Mouse (Mus musculus): Measurements from ENCODE around the gene B3glct.

B3glct gene

DNA sequence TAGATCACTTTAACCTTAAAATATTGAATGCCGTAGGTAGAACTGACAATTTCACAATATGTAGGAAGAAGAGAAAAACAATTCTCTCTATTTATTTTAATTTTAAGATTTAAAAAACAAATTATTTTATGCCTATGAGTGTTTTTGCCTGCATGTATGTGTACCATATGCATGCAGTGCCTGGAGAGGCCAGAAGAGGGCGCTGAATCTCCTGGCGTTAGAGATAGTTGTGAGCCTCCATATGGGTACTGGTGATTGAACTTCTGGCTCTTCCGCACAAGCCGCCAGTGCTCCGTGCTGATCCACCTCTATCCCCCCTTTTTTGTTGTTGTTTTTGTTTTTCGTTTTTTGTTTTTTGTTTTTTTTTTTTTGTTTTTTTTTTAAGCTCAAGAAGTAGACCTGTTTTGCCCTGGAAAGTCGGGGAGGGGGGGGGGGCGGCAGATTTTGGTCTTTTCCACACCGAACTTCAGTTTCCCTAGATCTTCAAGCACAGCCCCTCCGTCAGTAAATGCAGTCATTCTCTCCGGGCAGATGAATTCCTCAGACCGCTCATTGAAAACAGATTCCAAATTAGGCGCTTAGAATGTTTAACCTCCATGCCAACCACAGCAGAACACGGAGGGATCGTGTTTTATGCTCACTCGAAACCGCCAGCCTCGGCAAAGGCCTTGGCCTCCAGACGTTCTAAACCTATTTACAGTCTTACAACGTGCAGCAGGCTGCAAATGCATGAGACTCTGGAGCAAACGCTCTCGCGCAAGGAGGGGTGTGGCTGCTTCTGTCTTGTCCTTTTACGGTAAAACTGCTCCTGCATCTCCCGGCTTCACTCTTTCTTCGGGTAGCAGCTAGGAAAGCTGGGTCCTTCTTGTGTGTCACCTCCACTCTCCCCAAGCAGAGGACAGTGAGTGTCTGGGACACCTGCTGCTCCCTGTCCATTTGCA, 70.9 kb downstream of the B3glct start:
- DNase-seq (ENCODE audit: low spot score) = no peak

DNA sequence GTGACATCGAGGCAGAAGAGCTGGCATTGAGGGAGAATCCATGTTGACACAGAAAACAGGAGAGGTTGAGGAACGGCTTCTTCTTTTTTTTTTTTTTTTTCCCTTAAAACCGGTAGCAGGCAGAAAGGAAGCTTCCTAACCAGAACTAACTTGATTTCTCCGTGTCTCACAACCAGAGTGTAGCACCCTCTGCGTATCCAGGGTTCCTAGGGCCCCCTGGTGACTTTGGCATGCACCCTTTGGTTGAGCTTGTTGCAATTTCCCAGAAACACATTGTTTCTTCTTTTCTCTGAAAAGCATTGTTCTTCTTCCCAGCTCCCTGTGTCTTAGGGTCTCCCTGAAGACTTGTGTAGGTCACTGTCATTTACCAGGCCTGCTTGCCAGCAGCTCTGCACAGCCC, 73.8 kb downstream of the B3glct start:
- DNase-seq (ENCODE audit: low spot score) = no peak

DNA sequence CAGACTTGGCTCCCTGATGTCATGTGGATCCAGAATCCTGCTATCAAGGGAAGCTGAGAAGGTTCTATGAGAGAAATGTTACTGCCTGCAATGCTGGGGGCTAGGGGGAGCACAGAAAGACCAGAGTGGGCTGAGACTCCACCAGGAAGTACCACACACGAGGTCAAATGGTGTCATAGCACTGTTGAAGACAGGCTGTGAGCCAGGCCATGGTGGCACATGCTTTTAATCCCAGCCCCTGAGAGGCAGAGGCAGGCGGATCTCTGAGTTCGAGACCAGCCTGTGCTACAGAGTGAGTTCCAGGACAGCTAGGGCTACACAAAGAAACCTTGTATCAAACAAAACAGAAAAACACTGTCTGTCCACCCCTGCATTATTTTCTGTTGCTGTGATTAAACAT, 75.0 kb downstream of the B3glct start:
- DNase-seq (ENCODE audit: low spot score) = no peak

DNA sequence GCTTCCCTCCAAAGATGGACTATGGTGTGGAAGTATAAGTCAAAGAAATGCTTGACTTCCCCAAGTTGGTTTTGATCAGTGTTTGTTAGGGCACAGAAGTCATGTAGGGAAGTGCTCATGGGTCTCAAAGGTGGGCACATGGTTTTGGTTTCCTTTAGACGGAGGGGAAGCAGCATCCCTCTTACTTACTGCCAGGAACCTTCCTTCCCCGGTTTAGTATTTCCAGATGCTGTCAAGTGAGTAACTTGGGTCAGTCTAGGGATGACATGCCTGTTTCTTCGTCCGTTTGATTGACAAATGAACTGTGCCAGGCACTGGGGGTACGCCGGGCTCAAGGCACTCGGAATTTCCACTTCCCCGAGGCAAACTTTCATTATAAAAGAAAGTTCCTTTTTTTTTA, 89.1 kb downstream of the B3glct start:
- no peak for DNase-seq (ENCODE audit: low spot score)

DNA sequence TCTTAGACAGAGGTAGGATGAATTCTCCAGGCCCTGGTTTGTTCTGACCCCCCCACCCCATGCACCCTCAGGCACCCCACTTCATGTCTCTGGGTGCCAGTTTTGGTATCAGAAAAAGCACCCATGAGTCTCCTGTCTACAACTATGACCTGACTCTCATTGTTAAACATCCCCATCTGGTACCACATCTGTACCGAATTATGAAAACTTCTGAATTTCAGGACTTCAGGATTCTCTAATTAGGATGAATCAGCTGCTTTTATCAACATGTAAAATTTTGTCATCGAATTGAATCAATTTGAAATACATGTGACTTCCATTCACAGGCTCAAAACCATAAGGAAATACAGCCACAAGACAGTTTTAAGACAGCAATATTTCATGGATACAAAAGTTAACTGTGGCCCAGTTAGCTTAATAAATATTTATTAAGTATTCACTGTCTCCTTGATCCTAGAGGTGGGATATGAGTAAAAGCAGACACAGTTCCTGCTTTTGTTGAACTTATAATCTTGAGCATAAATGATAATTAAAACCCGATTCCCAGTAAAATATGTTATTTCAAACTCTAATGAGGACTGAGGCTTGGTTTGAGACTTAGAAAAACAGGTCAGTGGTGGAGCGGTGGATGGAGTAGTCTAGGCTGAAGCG, 89.7 kb downstream of the B3glct start:
- DNase-seq (ENCODE audit: low spot score) = no peak

DNA sequence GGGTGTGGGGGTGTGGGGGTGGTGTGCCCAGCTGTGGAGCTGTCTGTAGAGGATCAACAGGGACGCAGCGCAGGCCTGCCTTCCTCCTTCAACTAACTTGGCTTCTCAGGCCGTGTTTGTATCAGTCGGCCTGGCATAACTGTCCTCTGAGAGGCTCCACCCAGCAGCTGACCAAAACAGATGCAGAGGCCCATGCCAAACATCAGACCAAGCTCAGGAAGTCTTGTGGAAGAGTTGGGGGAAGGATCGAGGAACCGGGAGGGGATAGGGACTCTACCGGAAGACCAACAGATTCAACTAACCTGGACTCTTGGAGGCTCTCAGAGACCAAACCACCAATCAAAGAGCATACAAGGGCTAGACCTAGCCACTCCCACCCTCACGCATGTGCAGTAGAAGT, 91.6 kb downstream of the B3glct start:
- no peak for DNase-seq (ENCODE audit: low spot score)

DNA sequence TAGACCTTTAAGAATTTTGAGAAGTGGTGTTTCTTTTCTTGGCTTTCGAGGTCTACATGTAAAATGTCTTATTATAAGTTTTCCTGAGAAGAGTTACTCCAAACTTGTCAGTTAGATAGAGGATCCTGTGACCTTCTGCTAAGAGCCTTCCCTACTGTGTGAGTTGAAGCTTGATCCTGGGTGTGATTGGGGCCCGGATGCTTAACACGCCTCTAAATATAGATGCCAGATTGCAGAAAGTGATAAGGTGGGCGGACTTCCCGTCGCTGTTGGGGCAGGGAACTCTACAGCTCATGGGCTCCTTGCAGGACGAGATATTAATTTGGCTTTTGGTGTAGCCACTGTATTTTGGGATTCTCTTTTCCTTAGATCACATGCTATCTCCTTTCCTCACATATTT, 98.0 kb downstream of the B3glct start:
- DNase-seq (ENCODE audit: low spot score) = no peak

DNA sequence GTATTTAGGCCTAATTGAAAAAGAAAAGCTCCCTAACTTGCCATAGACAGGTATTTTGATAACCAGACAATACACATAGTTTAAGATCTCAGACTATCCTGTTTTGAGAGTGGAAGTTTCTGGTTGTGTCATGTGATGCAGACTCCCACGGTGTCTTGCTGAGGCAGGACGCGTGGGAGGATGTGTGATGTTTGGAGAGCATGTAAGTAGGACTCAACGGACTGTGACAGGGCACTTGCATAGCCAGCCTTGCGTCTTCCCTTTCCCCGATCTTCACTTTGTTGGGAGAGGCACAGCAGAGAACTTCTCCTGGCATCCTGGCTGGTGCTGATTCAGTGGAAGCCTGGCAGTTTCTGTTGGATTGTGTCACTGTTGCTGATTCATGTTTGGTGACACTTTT, 101.7 kb downstream of the B3glct start:
- DNase-seq (ENCODE audit: low spot score) = no peak

DNA sequence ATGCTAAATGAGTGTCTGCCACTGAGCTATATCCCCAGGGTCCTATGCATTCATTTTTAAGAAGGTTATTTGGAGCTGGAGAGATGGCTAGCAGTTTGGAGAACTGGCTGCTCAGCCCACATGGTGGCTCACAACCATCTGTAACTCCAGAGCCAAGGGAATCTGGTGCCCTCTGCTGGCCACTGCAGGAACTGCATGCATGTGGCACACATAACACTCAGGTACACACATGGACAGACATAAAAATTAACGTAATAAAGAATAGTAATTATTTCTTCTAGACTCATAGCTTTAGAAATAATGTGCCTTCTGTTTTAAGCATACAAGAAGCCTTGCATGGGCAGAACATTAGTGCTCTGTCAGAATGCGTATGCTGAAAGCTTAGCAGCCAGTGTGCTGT, 102.4 kb downstream of the B3glct start:
- no peak for DNase-seq (ENCODE audit: low spot score)

DNA sequence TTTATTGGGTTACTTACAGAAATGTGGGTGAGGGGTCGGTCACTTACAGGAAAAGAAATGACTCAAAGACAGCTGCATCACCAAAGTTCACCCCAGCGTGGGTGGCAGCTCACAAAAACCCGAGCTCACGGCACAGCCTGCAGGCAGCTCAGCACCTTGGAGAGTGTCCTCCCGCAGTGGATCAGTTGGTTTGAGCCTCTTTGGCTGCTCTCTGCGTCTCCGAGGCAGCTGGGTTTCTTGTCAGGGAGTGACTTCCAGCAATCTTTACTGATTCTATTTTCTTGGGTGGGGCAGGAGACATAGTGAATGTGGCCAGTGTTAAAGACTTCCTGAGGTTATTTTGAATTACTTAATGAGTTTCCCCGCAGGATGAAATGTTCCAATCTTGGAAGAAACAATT, 112.1 kb downstream of the B3glct start:
- no peak for DNase-seq (ENCODE audit: low spot score)

DNA sequence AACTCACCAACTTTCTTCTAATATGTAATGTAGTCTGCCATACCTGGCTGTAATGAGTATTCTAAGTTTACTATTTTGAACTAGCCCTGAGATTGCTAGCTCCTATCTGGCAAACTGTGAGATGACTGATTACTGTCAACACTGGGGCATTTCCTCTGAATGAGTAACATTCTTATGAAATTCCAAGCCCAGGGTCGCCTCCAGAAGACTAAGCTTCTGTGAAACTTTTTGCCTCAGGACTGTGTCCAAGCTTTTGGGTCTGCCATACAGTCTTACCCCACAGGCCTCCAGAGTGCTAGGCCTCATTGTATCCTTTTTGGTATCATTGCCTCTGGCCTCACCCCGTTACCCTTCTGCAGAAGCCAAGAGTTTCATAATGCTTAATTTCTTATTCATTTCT, 132.0 kb downstream of the B3glct start:
- DNase-seq (ENCODE audit: low spot score) = no peak

DNA sequence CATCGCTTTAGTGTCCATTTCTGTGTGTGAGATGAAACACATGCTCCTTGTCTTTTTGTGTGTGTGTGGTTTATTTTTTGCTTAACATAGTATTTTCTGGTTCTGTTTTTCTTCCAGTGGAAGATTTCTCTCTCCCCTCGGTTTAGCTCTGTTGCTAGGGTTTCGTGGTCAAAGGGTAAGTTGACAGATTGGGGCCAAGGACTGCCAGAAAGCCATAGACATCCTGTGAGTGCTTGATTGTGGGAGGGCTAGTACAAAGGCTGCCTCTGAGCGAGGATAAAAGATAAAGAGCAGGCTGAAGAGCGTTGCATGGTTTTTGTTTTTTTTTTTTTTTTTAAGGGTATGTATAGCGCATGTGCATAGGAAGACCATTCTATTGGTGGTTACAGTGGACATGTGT, 133.8 kb downstream of the B3glct start:
- no peak for DNase-seq (ENCODE audit: low spot score)
